Mouse (Mus musculus) lung, adult 2 months (tissue): ENCODE results near the gene Pmp22. TPM values are rescaled to one million over a fixed set of nuclear protein-coding genes. Genes with fewer than 3 reads are reported as not detected.
A peak's percentile ranks its signal among the peaks of the same experiment; 100 is the strongest.

Experiments used
- DNase-seq: peaks from one replicate; pipeline ENCODE4 v3.0.0; 2022
- H3K4me1 ChIP-seq: fragments of 200-500 bp; 2 replicates; pipeline ENCODE4 v1.6.1; 2011; ENCODE audit warnings: low read length; ENCODE audit not compliant: control insufficient read depth, insufficient read depth
- H3K4me3 ChIP-seq: fragments of 200-500 bp; replicated peaks from 2 replicates; pipeline ENCODE3; 2011; ENCODE audit warnings: low read depth, mild to moderate bottlenecking, control low read depth, low read length; ENCODE audit errors: extremely low read depth
- CTCF ChIP-seq: fragments of 200-500 bp; IDR thresholded peaks from 2 replicates; pipeline ENCODE4 v1.5.1; 2011; ENCODE audit warnings: mild to moderate bottlenecking, low read length, control low read depth; ENCODE audit not compliant: insufficient read depth
- POLR2A ChIP-seq: fragments of 200-500 bp; IDR thresholded peaks from 2 replicates; pipeline ENCODE4 v1.6.1; 2011; ENCODE audit warnings: low read depth, mild to moderate bottlenecking, control low read depth, low read length, borderline replicate concordance; ENCODE audit errors: extremely low read depth
- WGBS: fragments of 180-500 bp; shearing (Covaris S2); methylation state at CpG from one replicate; pipeline ENCODE4 v1.1.7; 2018; 5-methylcytosine and 5-hydroxymethylcytosine counted together
- polyA plus RNA-seq: library from polyadenylated mRNA; depleted of rRNA; stranded (reverse); fragments of >200 nt; gene quantifications from 2 replicates; pipeline ENCODE4 v1.2.3, GENCODE M21; 2012

Pmp22 gene
- polyA plus RNA-seq, 1 experiment = 556 TPM

DNA sequence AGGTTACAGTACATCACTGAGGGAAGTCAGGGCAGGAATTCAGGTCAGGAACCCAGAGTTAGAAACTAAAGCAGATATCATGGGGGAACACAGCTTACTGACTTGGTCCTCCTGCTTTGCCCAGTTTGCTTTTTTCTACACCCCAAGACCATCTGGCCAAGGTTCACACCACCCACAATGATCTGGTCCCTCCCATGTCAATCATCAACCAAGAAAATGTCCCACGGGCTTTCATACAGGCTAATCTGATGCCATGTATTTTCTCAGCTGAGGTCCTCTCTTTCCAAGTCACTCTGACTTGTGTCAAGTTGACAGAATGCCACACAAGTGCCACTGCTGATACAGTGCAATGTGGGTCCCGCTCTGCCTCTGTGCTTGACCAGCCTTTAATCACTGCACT lies 24.8 kb upstream of the Pmp22 start:
- 85% methylated on average over 2 of the region's 2 CpGs for WGBS
- Histone ChIP-seq H3K4me3 (no peak overlapping the region), H3K4me1 (no peaks in the 10 kb centered on the region)
- no peak for DNase-seq
- TF ChIP-seq CTCF (no peak), POLR2A (no peak)

DNA sequence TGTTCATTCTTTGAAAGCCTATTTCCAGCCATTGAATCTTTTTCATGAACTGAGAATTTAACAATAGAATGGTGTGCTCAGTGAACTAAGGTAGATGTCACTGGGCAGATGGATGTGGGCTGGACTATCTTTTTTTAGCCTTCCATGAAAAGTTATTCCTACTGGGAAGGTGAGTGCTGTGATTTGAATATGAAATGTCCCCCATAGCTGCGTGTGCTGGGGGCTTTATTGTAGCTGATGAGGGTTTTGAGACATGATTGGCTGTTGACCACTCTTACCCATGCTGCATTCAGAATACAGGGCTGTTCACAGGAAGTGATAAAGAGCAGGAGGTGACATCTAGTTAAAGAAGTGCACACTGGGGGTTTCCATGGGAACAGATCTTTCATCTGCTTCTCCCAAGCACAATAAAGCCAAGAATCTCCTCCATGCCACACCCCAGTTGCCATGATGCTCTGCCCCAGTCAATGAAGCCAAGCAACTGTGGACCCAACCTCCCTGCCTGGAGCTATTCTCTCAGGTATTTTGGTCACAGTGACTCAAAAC lies 19.5 kb upstream of the Pmp22 start:
- TF ChIP-seq CTCF = no peak
- 76% methylated on average over 1 of the region's 1 CpGs for WGBS
- no peak for DNase-seq
- Histone ChIP-seq H3K4me3 (no peak overlapping the region), H3K4me1 (no peaks in the 10 kb centered on the region)

DNA sequence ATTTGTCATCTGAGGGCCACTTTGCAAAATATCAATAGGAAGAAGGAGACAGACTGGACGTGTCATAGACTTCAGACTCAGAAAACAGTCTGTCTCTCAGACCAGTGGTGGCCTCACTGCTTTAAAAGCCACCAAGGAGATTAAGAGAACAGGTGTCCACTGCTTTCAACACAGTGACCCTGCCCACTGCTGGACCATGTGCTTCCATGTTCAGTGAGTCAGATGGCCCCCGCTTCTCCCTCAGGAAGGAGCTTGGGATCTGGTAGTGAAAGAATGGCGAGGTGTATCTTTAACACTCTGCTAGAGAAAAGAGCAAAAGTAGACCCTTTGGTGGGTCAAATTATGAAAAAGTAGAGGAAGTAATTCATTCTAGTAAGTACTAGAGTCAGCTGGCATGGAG lies 18.5 kb upstream of the Pmp22 start:
- peaks cover 4% of the 10 kb centered on the region; the same call in 1 of the 2 replicates for H3K4me1 ChIP-seq
- 89% methylated on average over 3 of the region's 3 CpGs for WGBS
- TF ChIP-seq CTCF (no peak), POLR2A (no peak)

DNA sequence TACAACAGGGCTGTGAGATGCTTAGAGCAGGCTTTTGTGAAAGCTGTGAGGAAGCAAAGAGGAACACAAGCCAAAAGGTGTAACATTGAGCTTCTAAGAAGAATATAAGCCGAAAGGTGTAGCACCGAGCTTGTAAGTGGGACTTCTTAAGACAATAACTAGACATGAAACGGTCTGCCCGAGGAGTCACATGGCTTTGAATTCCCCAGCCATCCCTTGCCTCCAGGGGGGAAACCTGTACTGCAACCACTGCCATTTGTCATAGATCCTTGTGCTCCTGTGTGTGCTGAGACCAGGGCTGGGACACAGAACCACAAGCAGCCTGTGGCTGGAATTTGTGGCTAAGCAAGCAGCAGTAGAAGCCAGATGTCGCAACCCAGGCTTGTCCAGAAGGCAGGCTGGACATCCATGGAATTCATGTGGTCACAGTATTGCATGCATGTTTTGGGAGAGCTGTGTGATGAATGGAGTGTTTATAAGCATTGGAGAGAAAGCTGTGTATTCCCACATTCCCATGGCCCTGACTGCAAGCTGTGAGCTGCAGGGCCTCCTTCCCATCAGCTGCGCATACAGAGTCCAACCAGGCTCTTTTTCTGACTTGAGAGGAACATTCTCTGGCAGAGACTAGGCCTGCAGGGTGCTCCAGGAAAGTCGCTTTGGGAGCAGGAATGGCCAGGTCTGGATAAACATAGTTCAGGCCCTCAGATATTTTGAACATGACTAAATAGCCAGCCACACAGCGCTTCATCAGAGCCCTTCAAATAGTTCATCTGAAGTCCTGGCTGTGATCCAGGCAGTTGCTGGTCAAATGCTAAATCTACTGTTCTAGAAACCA lies 13.8 kb upstream of the Pmp22 start:
- TF ChIP-seq POLR2A = no peak
- TF ChIP-seq CTCF = no peak
- peak; percentile 54 for DNase-seq
- peaks cover 9% of the 10 kb centered on the region for H3K4me1 ChIP-seq
- 50% methylated on average over 8 of the region's 8 CpGs for WGBS
- H3K4me3 ChIP-seq = no peak overlapping the region

More for the DNA sequence above, 18.5 kb upstream of the Pmp22 start:
- H3K4me3 ChIP-seq = no peak overlapping the region
- no peak for DNase-seq

DNA sequence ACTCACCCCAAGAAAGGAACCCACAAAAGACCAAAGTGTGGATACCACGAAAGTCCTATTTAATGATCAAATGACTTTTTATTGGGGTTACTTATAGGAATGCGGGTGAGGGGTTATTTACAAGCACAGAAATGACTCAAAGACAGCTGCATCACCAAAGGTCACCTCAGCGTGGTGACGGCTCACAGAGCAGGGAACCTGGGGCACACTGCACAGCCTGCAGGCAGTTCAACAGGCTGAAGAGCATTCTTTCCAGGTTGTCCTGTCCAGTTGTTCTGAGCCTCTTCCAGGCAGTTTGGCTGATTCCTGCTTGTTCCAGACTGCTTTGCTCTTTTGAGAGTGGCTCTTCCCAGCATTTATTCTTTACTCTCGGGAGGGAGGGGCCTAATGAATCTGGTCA lies 12.1 kb upstream of the Pmp22 start:
- H3K4me1 ChIP-seq = peaks cover 9% of the 10 kb centered on the region
- TF ChIP-seq POLR2A = no peak
- TF ChIP-seq CTCF = no peak
- WGBS = 96% methylated on average over 5 of the region's 5 CpGs

DNA sequence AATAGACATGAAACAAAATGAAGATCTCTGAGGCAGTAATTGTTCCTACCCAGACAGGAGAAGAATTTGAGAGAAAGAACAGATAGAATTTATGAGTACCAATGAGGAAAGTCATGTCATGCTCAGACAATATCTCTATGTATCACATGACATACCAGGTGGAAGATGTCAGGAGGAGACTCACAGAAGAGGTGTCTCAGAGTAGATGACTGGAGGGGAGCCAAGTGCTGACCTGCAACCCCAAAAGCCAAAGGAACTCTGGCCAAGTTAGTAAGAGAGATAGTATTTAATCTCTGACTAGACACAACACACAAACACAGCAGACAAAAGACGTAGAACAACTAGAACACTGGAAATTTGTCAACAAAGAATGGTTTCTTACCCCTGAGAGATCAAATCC lies 11.5 kb upstream of the Pmp22 start:
- no peak for DNase-seq
- TF ChIP-seq POLR2A (no peak), CTCF (no peak)
- Histone ChIP-seq H3K4me3 (no peak overlapping the region), H3K4me1 (peaks cover 9% of the 10 kb centered on the region)
- 72% methylated on average over 1 of the region's 1 CpGs for WGBS

More for the DNA sequence above, 12.1 kb upstream of the Pmp22 start:
- DNase-seq = no peak
- no peak overlapping the region for H3K4me3 ChIP-seq

DNA sequence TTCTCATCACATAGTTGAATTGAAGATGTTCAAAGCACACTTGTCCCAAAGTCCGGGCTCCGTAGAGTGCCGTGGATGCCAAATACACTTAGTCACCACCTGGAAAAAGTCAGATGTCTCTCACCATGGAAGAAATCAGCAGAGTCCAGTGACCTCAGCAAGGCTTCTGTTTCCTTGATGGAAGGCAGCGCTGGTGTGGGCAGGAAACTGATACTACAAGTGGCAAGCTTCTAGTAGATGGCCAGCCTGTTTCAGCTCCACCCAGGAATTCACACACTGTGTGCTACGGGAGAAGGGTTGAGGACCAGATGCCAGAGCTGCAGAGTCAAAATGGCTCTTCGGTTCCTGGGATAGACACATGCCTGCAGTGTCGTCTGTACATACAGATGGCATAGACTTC lies 9.0 kb upstream of the Pmp22 start:
- no peak for DNase-seq
- Histone ChIP-seq H3K4me1 (peaks cover 8% of the 10 kb centered on the region), H3K4me3 (no peak overlapping the region)
- TF ChIP-seq POLR2A = no peak
- TF ChIP-seq CTCF = no peak
- WGBS = 61% methylated on average over 7 of the region's 7 CpGs

DNA sequence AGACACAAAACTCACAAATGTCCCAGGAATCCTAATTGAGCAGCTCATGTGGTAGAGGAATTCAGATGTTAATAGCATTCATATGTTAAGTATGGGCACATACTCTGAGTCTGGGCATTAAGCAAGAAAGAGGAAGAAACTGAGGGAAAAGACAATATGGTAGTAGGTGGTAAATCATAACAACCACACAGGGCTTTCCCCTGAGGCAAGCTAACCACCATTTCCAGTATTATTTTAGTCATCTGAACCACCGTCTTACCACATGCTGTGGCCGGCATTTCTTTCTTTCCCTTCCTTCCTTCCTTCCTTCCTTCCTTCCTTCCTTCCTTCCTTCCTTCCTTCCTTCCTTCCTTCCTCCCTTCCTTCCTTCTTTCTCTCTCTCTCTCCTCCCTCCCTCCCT lies 6.5 kb upstream of the Pmp22 start:
- DNase-seq = no peak
- no peak overlapping the region for H3K4me3 ChIP-seq
- TF ChIP-seq POLR2A (no peak), CTCF (no peak)
- H3K4me1 ChIP-seq = peaks cover 2% of the 10 kb centered on the region
- whole genome bisulfite sequencing = 58% methylated on average over 2 of the region's 2 CpGs

DNA sequence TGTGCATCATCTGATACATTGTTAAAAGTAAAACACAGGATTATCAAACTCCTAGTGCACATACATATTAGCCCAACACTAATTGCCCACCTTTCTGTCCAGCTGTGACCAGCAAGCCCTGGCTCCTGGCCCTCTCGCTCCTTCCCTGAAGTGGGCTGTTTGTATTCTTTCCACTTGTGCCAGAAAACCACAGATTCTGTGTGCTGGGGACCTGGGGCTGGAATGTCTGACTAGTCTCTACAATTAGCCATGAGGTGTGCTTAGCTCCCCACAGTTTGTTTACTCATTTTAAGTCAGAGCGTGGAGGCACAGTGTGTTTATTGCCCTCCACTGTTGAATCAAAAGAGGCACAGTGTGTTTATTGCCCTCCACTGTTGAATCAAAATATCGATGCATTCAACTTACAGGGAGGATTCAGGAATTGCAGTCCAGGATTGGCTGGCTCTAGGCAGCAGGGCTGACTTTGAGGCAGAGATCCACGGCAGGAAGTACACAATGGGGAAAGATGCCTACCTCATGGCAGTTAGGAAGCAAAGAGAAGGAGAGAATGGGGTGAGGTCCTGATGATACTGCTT lies 5.9 kb upstream of the Pmp22 start:
- Histone ChIP-seq H3K4me1 (peaks cover 2% of the 10 kb centered on the region; the same call in 1 of the 2 replicates), H3K4me3 (no peak overlapping the region)
- 50% methylated on average over 4 of the region's 4 CpGs for WGBS
- TF ChIP-seq POLR2A = no peak
- DNase-seq = no peak

DNA sequence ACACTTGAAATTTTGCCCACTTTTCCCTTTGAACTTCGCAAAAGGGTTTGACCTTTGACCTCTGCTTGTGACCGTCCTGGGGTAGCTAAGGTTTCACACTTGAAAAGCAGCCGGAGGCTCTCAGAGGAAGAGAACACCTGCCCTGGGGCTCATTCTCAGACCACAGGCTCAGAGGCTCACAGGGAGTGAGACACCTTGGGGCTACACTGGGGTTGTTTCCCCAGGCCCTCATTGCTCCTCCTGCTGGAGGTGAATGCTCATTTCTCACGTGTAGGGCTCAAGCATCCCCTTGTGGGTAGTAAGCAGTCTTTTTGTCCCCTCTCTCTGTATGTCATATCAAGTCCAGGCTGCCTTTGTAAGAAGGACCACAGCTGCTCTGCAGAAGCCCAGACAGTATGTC lies 4.5 kb upstream of the Pmp22 start:
- Histone ChIP-seq H3K4me3 (no peak overlapping the region), H3K4me1 (peaks cover 4% of the 10 kb centered on the region; the same call in 1 of the 2 replicates)
- TF ChIP-seq CTCF = no peak
- no peak for TF ChIP-seq POLR2A
- no peak for DNase-seq
- WGBS = 36% methylated on average over 4 of the region's 4 CpGs
